In the genomic region with DNA sequence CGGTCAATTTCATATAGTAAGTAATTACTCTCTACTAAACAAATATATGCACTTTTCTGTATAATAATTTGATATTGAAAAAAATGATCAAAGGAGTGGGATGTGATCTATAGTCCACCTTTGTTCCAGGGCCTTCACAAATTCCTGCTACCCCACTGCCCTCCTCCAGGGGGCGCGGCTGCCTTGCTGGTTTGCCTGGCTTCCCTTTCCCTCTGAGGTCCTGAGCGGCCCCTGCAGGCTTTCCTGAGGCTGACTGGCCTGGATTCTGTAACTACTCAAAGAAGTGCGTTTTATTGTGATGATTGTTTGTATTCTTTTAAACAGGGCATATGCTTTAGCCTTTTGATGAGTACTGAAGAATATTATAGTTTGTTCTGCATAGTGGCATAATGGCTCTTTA, we compare ENCODE assay signal across 8 mouse cellular contexts.
DNase-seq lines count a peak whose midpoint lies in the region; ATAC-seq and TF ChIP-seq lines count a peak whose summit lies in the region.

No protein-coding gene starts in this region.

- no peak overlapping the region for H3K4me3 ChIP-seq in thymus, adult 2 months (ENCODE audit: control insufficient read depth, insufficient read depth, low read length)
- no peak overlapping the region for H3K4me3 ChIP-seq in liver, adult 2 months (ENCODE audit: insufficient read depth, low read depth, low read length)

- no peaks in the 10 kb centered on the region for H3K27me3 ChIP-seq in thymus, adult 2 months (ENCODE audit: control insufficient read depth, insufficient read depth, low read length)
- H3K27me3 ChIP-seq in liver, adult 2 months (ENCODE audit: control insufficient read depth, insufficient read depth, low read length), result no peaks in the 10 kb centered on the region

- no peaks in the 10 kb centered on the region for H3K4me1 ChIP-seq in thymus, adult 2 months (replicated peaks; ENCODE audit: control insufficient read depth, insufficient read depth, low read length)
- H3K4me1 ChIP-seq in liver, adult 2 months (ENCODE audit: control insufficient read depth, insufficient read depth, low read length), result no peaks in the 10 kb centered on the region

- H3K27ac ChIP-seq in thymus, adult 2 months (ENCODE audit: control insufficient read depth, insufficient read depth, low read length), result no peak overlapping the region
- no peak overlapping the region for H3K27ac ChIP-seq in liver, adult 2 months (replicated peaks; ENCODE audit: insufficient read depth, low read depth, low read length)

- TF ChIP-seq CTCF in thymus, adult 2 months (IDR thresholded peaks at IDR 0.05; ENCODE audit: borderline replicate concordance, control insufficient read depth, extremely low read depth, insufficient read depth, low read length, poor library complexity), result no peak
- TF ChIP-seq CTCF in liver, adult 2 months (IDR thresholded peaks at IDR 0.05; ENCODE audit: low read depth, low read length), result peak; percentile 96

- no peak for TF ChIP-seq POLR2A in thymus, adult 2 months (IDR thresholded peaks at IDR 0.05; ENCODE audit: control insufficient read depth, extremely low read depth, insufficient read depth, low read length, poor library complexity)
- no peak for TF ChIP-seq POLR2A in liver, adult 2 months (IDR thresholded peaks at IDR 0.05; ENCODE audit: extremely low read depth, insufficient read depth, low read length)

- DNase-seq in thymus, adult 2 months, result peak; percentile 2
- no peak for DNase-seq in thymus, postnatal 0 days (ENCODE audit: low spot score)
- DNase-seq in cerebellum, postnatal 10 days, result peak; percentile 90 to 91
- DNase-seq in frontal cortex, postnatal 25 days (ENCODE audit: low spot score in 2 of 2), result peak; percentile 48 to 58
- peak; percentile 74 for DNase-seq in kidney, postnatal 10 days
- peak; percentile 35 for DNase-seq in liver, adult 2 months (ENCODE audit: extremely low read depth, low read depth, low spot score)
- peak; percentile 31 for DNase-seq in ovary, postnatal 10 days (ENCODE audit: low spot score)

- 24% methylated on average over 5 of the region's 5 CpGs for WGBS in thymus, adult 2 months
- WGBS in liver, adult 2 months, result 14% methylated on average over 5 of the region's 5 CpGs

- H3K36me3 ChIP-seq in thymus, adult 2 months (ENCODE audit: control insufficient read depth, insufficient read depth, low read length), result no peaks in the 10 kb centered on the region
- no peaks in the 10 kb centered on the region for H3K36me3 ChIP-seq in liver, adult 2 months (ENCODE audit: control insufficient read depth, insufficient read depth, low read length)

- no peak overlapping the region for H3K9ac ChIP-seq in liver, adult 2 months (ENCODE audit: low read depth, low read length)

- no peak for ATAC-seq in CD4-positive, CD25-positive, alpha-beta regulatory T cell, adult 4 months

- H3K79me2 ChIP-seq in liver, adult 2 months (ENCODE audit: control insufficient read depth, insufficient read depth, low read length), result no peaks in the 10 kb centered on the region
